Mouse (Mus musculus) hindbrain, embryonic 10.5 days (tissue): ENCODE measurements at regions not wholly inside any gene's neighbourhood (a gene's known extent, or its start where the extent isn't known, plus 50 kb on each side); places are given as distances from the start of the nearest gene placed in this dataset.
"Not testable (repeated sequence)": the region's sequence is repeated elsewhere in the genome, so short reads cannot be mapped to it uniquely, and the experiment has no call there.

ENCODE experiments used
- DNase-seq: peaks from one replicate; pipeline ENCODE4 v3.0.0-alpha.2; 2017; ENCODE audit warnings: low spot score
- H3K27ac ChIP-seq: fragments of 300-500 bp; sonication (generic); 2 replicates; pipeline ENCODE4 v1.5.1; 2016; ENCODE audit warnings: mild to moderate bottlenecking, moderate library complexity
- H3K27me3 ChIP-seq: fragments of 300-500 bp; sonication (generic); 2 replicates; pipeline ENCODE4 v1.6.1; 2016; ENCODE audit warnings: mild to moderate bottlenecking; ENCODE audit not compliant: poor library complexity, insufficient read depth, severe bottlenecking
- H3K36me3 ChIP-seq: fragments of 300-500 bp; sonication (generic); 2 replicates; pipeline ENCODE4 v1.6.1; 2016; ENCODE audit warnings: mild to moderate bottlenecking, moderate library complexity
- H3K4me1 ChIP-seq: fragments of 300-500 bp; sonication (generic); replicated peaks from 2 replicates; pipeline ENCODE4 v1.6.1; 2016; ENCODE audit warnings: mild to moderate bottlenecking
- H3K4me3 ChIP-seq: fragments of 300-500 bp; sonication (generic); 2 replicates; pipeline ENCODE4 v1.5.1; 2016; ENCODE audit warnings: mild to moderate bottlenecking, moderate library complexity
- H3K9me3 ChIP-seq: fragments of 300-500 bp; sonication (generic); 2 replicates; pipeline ENCODE4 v1.6.1; 2016; ENCODE audit warnings: mild to moderate bottlenecking, moderate library complexity
- WGBS: fragments of 180-500 bp; shearing (Covaris S2); methylation state at CpG from one replicate; pipeline ENCODE4 v1.1.7; 2016; 5-methylcytosine and 5-hydroxymethylcytosine counted together

- 78% methylated on average over 3 of the region's 3 CpGs for WGBS
- no peaks in the 10 kb centered on the region for H3K27me3 ChIP-seq
- DNase-seq: no peak
- H3K4me1 ChIP-seq: no peaks in the 10 kb centered on the region
- H3K9me3 ChIP-seq: no peaks in the 10 kb centered on the region
- H3K27ac ChIP-seq: no peak overlapping the region
- no peaks in the 10 kb centered on the region for H3K36me3 ChIP-seq
- no peak overlapping the region for H3K4me3 ChIP-seq
Measured at GRCm38 (mm10) chr4:4315651-4316411, 238.5 kb upstream of the Sdr16c6 start.

DNA sequence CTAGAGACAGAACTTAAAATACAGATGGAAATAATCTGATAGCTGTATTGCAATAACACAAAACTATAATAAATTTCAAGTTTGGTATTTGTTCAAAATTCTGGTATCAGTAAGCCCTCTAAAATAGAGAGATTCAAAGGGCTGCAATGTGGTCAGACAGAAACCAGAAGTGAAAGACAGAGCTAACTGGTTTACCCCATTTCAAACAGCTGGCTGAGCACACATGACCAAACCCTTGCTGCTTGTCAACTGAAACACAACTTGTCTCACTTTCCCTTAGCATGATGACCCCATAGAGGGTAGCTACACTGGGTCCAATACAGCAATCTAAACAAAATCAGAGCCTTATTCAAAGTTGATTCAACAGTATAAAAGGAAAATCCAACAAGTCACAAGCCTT is 234.2 kb upstream of the Sdr16c6 start:
- no peaks in the 10 kb centered on the region for H3K36me3 ChIP-seq
- H3K27ac ChIP-seq: no peak overlapping the region
- no peak for DNase-seq
- H3K9me3 ChIP-seq: no peaks in the 10 kb centered on the region
- H3K27me3 ChIP-seq: no peaks in the 10 kb centered on the region
- no peaks in the 10 kb centered on the region for H3K4me1 ChIP-seq
- no peak overlapping the region for H3K4me3 ChIP-seq

DNA sequence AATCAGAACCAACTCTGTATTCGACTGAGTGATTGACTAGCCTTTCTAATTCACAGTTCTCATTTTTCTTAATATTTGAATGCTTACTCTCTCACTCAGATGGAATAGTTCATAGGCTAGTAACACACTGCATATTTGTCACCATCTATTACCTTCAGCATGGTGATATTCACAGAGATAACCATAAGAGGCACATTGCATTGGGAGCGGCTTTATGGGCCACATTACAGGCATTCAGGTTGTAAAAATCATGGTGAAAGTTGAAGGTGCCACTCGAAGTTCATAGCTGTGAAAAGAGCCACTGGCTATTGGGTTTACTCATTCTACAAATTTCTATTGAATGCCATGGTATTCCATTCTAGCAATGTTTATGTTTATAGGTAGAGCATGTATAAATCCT is 229.6 kb upstream of the Sdr16c6 start:
- Histone ChIP-seq H3K27me3 (no peaks in the 10 kb centered on the region), H3K27ac (no peak overlapping the region), H3K9me3 (no peaks in the 10 kb centered on the region), H3K4me1 (no peaks in the 10 kb centered on the region), H3K4me3 (no peak overlapping the region), H3K36me3 (no peaks in the 10 kb centered on the region)
- 77% methylated on average over 3 of the region's 3 CpGs for WGBS
- DNase-seq: no peak

DNA sequence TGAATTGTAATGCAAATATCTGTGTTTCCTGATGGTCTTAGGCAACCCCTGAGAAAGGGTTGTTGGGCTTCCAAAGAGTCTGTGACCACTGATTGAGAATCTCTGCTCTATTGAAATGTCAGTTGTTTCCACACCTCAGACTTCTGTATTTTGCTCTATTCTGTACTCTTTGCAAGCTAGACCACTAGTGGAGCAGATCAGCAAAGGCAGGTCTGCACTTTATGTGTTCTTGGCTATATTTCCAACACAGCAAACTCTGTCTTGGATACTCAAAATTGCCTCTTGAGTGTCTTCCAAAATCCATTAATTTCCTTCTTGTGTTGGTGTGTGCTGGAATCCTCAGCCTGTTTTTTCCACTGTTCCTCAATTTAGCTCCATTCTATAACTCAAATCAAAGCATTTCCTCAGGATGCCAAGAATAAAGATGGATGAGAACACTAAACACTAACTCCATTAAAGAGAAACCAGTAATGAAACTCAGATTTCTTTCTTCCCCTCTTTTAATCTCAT is 228.5 kb upstream of the Sdr16c6 start:
- H3K9me3 ChIP-seq: no peaks in the 10 kb centered on the region
- DNase-seq: no peak
- no peaks in the 10 kb centered on the region for H3K27me3 ChIP-seq
- H3K27ac ChIP-seq: no peak overlapping the region
- H3K36me3 ChIP-seq: no peaks in the 10 kb centered on the region
- no peak overlapping the region for H3K4me3 ChIP-seq
- no peaks in the 10 kb centered on the region for H3K4me1 ChIP-seq

- no peak overlapping the region for H3K4me3 ChIP-seq
- DNase-seq: no peak
- 63% methylated on average over 1 of the region's 1 CpGs for WGBS
- no peaks in the 10 kb centered on the region for H3K27me3 ChIP-seq
- H3K27ac ChIP-seq: no peak overlapping the region
- H3K36me3 ChIP-seq: no peaks in the 10 kb centered on the region
- H3K9me3 ChIP-seq: no peaks in the 10 kb centered on the region
- no peaks in the 10 kb centered on the region for H3K4me1 ChIP-seq
Measured at GRCm38 (mm10) chr4:4304666-4305065, 227.3 kb upstream of the Sdr16c6 start.

GRCm38 (mm10) chr4:4300189-4300879 is 223.0 kb upstream of the Sdr16c6 start:
- Histone ChIP-seq H3K27me3 (no peaks in the 10 kb centered on the region), H3K27ac (no peak overlapping the region), H3K9me3 (no peaks in the 10 kb centered on the region), H3K4me1 (no peaks in the 10 kb centered on the region), H3K36me3 (no peaks in the 10 kb centered on the region), H3K4me3 (no peak overlapping the region)
- WGBS: 86% methylated on average over 10 of the region's 10 CpGs
- no peak for DNase-seq

- WGBS: 57% methylated on average over 1 of the region's 1 CpGs
- no peaks in the 10 kb centered on the region for H3K36me3 ChIP-seq
- peak; percentile 15 for DNase-seq
Measured at GRCm38 (mm10) chr4:4299631-4300030, 222.3 kb upstream of the Sdr16c6 start.

DNA sequence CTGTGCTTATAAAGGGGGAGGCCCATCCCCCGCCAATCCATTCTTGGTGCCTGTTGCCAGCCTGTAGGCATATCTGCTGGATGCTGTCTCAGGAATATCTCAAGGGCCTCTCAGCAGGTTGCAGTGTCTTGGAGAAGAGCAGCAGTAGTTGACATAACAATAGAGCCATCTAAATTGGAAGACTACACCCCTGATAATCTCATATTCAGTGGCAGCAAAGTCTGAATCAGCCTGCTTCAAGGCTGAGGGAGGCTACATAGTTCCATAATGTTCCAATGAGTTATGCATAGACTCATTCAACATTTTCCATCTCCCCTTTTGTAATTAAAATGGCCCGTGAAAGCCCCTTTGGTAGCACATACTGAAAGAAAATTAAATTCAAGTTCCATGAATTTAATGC is 172.3 kb upstream of the Sdr16c6 start:
- Histone ChIP-seq H3K9me3 (peaks cover 12% of the 10 kb centered on the region; the same call in 1 of the 2 replicates), H3K27ac (no peak overlapping the region), H3K4me1 (no peaks in the 10 kb centered on the region), H3K36me3 (no peaks in the 10 kb centered on the region), H3K4me3 (no peak overlapping the region), H3K27me3 (no peaks in the 10 kb centered on the region)
- WGBS: 89% methylated on average over 2 of the region's 2 CpGs
- DNase-seq: no peak

More at GRCm38 (mm10) chr4:4299631-4300030, 222.3 kb upstream of the Sdr16c6 start:
- Histone ChIP-seq H3K4me1 (no peaks in the 10 kb centered on the region), H3K27ac (no peak overlapping the region), H3K9me3 (no peaks in the 10 kb centered on the region), H3K27me3 (no peaks in the 10 kb centered on the region), H3K4me3 (no peak overlapping the region)

DNA sequence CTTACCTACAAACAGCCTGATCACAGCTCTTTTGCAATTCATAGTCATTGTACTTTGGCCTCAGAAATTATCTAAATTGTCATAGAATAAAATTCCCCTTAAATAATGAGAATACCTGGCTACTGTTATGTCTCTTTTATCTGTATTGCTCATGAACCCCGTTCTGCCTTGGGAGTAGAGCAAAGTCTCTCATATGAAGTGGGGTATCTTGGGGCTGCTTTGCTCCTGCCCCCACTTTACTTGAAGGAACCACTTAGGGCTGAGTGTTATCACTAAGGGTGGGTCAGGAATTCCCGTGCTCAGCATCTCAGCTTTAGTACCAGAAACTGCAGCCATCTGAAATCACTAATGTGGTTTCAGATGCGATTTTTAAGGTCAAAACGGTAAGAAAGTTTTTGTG is 170.3 kb upstream of the Sdr16c6 start:
- Histone ChIP-seq H3K4me3 (no peak overlapping the region), H3K9me3 (peaks cover 12% of the 10 kb centered on the region; the same call in 1 of the 2 replicates), H3K36me3 (no peaks in the 10 kb centered on the region), H3K27me3 (no peaks in the 10 kb centered on the region), H3K4me1 (no peaks in the 10 kb centered on the region), H3K27ac (no peak overlapping the region)
- DNase-seq: no peak
- WGBS: 73% methylated on average over 4 of the region's 4 CpGs

GRCm38 (mm10) chr4:4242306-4242980 is 165.1 kb upstream of the Sdr16c6 start:
- DNase-seq: not testable (repeated sequence)
- 86% methylated on average over 15 of the region's 15 CpGs for WGBS

GRCm38 (mm10) chr4:4226209-4226608 is 148.9 kb upstream of the Sdr16c6 start:
- Histone ChIP-seq H3K27me3 (no peaks in the 10 kb centered on the region), H3K27ac (no peak overlapping the region), H3K36me3 (no peaks in the 10 kb centered on the region), H3K4me1 (no peaks in the 10 kb centered on the region; the same call in 1 of the 2 replicates), H3K9me3 (no peaks in the 10 kb centered on the region), H3K4me3 (no peak overlapping the region)
- WGBS: 7% methylated on average over 1 of the region's 1 CpGs
- no peak for DNase-seq

More at GRCm38 (mm10) chr4:4242306-4242980, 165.1 kb upstream of the Sdr16c6 start:
- not testable (repeated sequence) for H3K9me3 ChIP-seq, H3K27ac ChIP-seq, H3K4me3 ChIP-seq, H3K4me1 ChIP-seq, H3K36me3 ChIP-seq, H3K27me3 ChIP-seq

- DNase-seq: no peak
- H3K4me1 ChIP-seq: no peaks in the 10 kb centered on the region
- H3K9me3 ChIP-seq: no peaks in the 10 kb centered on the region
- WGBS: 85% methylated on average over 2 of the region's 2 CpGs
- H3K36me3 ChIP-seq: no peaks in the 10 kb centered on the region
- H3K27ac ChIP-seq: no peak overlapping the region
- no peak overlapping the region for H3K4me3 ChIP-seq
- H3K27me3 ChIP-seq: no peaks in the 10 kb centered on the region
Measured at GRCm38 (mm10) chr4:4219701-4220100, 142.4 kb upstream of the Sdr16c6 start.

- 93% methylated on average over 2 of the region's 2 CpGs for WGBS
- Histone ChIP-seq H3K27me3 (no peaks in the 10 kb centered on the region), H3K36me3 (no peaks in the 10 kb centered on the region), H3K9me3 (no peaks in the 10 kb centered on the region), H3K27ac (no peak overlapping the region), H3K4me1 (no peaks in the 10 kb centered on the region), H3K4me3 (no peak overlapping the region)
- no peak for DNase-seq
Measured at GRCm38 (mm10) chr4:4211892-4212291, 134.6 kb upstream of the Sdr16c6 start.
